Mouse (Mus musculus): ENCODE data around the gene Fam213a. TPM values are rescaled to one million over a fixed set of nuclear protein-coding genes. Genes with fewer than 3 reads are reported as not detected.

Gene Fam213a
- polyA plus RNA-seq, 1 experiment from 2014 or later, result 85.2 TPM

DNA sequence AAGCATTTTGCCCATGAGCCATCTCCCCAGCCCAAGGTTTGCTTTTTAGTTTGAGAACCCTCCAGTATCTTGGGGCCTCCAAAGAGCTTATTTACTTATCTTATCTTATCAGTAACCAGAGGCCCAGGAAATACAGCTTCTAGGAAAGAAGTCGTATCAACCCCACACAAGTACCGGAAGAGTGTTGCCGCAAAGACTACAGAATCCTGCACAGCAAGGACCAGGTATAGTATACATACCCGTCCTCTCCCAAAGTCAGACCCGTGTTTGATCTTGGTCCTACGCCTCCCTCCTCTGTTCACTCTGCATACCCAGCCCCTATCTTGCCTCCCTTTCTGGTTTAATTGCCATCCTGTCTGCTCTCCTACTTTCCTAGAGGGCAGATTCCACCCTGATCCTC, 21.1 kb downstream of the Fam213a start:
- Histone ChIP-seq H3K27me3 (replicated peaks; ENCODE audit: control insufficient read depth, insufficient read depth, low read length) (no peaks in the 10 kb centered on the region), H3K9ac (replicated peaks; ENCODE audit: low read depth, low read length) (no peak overlapping the region), H3K4me1 (replicated peaks; ENCODE audit: control insufficient read depth, insufficient read depth, low read length) (no peaks in the 10 kb centered on the region), H3K4me2 (ENCODE audit: low read length) (no peak overlapping the region), H3K27ac (ENCODE audit: low read length) (no peak overlapping the region), H3K4me3 (replicated peaks; ENCODE audit: low read length) (no peak overlapping the region), H3K9me3 (ENCODE audit: control insufficient read depth, low read length) (no peaks in the 10 kb centered on the region), H3K36me3 (ENCODE audit: control insufficient read depth, insufficient read depth) (peaks cover 5% of the 10 kb centered on the region)
- ATAC-seq, result no peak
- 85% methylated on average over 6 of the region's 6 CpGs for WGBS

DNA sequence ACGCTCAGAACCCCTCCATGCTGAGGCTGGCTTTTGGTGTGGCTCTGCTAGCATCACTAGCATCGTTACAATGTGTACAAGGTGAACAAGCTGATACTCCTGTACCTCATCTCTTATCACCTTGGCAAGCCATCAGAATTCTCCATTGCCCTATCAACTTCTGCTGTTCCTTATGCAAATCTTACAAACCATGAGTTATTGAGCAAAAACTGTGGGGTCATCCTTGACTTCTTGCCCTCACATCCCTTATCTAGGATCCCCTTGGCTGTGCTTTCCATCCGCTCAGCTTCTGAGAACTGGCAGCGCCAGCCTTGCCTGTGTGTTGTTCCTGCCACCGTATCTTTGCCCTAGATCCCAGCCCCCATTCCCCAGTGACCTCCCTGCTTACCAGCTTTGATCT, 24.8 kb downstream of the Fam213a start:
- Histone ChIP-seq H3K4me3 (replicated peaks; ENCODE audit: low read length) (no peak overlapping the region), H3K9me3 (ENCODE audit: control insufficient read depth, low read length) (no peaks in the 10 kb centered on the region), H3K27ac (ENCODE audit: low read length) (no peak overlapping the region), H3K4me1 (replicated peaks; ENCODE audit: control insufficient read depth, insufficient read depth, low read length) (no peaks in the 10 kb centered on the region), H3K9ac (replicated peaks; ENCODE audit: low read depth, low read length) (no peak overlapping the region), H3K36me3 (ENCODE audit: control insufficient read depth, insufficient read depth) (no peaks in the 10 kb centered on the region), H3K4me2 (ENCODE audit: low read length) (no peak overlapping the region), H3K27me3 (replicated peaks; ENCODE audit: control insufficient read depth, insufficient read depth, low read length) (no peaks in the 10 kb centered on the region)
- WGBS, result 91% methylated on average over 5 of the region's 5 CpGs
- ATAC-seq, result no peak

DNA sequence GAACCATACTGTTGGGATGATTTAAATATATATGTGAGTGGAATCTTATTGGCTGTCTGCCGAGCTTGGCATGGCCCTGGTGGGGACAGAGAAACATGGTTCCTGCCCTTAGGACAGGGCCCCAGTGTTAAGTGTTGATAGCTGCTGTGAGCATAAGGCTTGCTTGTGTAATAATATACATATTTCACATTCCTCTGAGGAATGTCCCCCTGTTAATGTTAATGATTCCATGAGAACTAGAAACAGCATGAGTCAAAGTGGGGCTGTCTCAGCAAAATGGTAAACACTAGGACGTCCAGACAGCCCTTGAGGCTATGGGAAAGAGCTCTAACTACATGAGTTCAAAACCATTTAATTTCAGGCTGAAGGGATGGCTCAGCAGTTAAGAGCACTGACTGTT, 26.4 kb downstream of the Fam213a start:
- H3K27ac ChIP-seq (ENCODE audit: low read length), result no peak overlapping the region
- no peak overlapping the region for H3K4me3 ChIP-seq (replicated peaks; ENCODE audit: low read length)
- WGBS, result 89% methylated on average over 2 of the region's 2 CpGs
- no peaks in the 10 kb centered on the region for H3K9me3 ChIP-seq (ENCODE audit: control insufficient read depth, low read length)
- H3K9ac ChIP-seq (replicated peaks; ENCODE audit: low read depth, low read length), result no peak overlapping the region
- H3K4me2 ChIP-seq (ENCODE audit: low read length), result no peak overlapping the region
- ATAC-seq, result no peak
- H3K36me3 ChIP-seq (ENCODE audit: control insufficient read depth, insufficient read depth), result no peaks in the 10 kb centered on the region
- no peaks in the 10 kb centered on the region for H3K4me1 ChIP-seq (replicated peaks; ENCODE audit: control insufficient read depth, insufficient read depth, low read length)
- no peaks in the 10 kb centered on the region for H3K27me3 ChIP-seq (replicated peaks; ENCODE audit: control insufficient read depth, insufficient read depth, low read length)

DNA sequence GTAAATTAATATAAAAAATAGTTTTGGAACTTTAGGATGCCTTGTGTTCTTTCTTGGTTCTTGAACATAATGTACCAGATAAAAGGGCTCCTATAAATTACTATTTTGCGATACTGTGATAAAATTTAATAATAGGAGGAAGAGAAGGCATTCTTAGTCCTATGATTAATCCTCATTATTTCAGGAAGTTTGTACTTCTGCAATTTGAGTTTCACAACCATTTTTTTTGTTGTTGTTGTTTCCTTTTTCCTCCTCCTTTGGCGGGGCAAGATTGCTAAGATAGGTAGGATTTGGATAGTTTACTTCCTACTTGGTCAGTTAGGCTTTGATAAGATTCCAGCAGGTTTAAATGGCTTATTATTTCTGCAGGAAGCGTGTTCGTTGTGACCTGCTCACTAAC, 28.0 kb downstream of the Fam213a start:
- H3K27me3 ChIP-seq (replicated peaks; ENCODE audit: control insufficient read depth, insufficient read depth, low read length), result no peaks in the 10 kb centered on the region
- H3K36me3 ChIP-seq (ENCODE audit: control insufficient read depth, insufficient read depth), result no peaks in the 10 kb centered on the region
- WGBS, result 78% methylated on average over 4 of the region's 4 CpGs
- H3K9me3 ChIP-seq (ENCODE audit: control insufficient read depth, low read length), result no peaks in the 10 kb centered on the region
- no peak overlapping the region for H3K9ac ChIP-seq (replicated peaks; ENCODE audit: low read depth, low read length)
- H3K4me1 ChIP-seq (replicated peaks; ENCODE audit: control insufficient read depth, insufficient read depth, low read length), result no peaks in the 10 kb centered on the region
- H3K27ac ChIP-seq (ENCODE audit: low read length), result no peak overlapping the region
- no peak overlapping the region for H3K4me3 ChIP-seq (replicated peaks; ENCODE audit: low read length)
- ATAC-seq, result no peak
- H3K4me2 ChIP-seq (ENCODE audit: low read length), result no peak overlapping the region

DNA sequence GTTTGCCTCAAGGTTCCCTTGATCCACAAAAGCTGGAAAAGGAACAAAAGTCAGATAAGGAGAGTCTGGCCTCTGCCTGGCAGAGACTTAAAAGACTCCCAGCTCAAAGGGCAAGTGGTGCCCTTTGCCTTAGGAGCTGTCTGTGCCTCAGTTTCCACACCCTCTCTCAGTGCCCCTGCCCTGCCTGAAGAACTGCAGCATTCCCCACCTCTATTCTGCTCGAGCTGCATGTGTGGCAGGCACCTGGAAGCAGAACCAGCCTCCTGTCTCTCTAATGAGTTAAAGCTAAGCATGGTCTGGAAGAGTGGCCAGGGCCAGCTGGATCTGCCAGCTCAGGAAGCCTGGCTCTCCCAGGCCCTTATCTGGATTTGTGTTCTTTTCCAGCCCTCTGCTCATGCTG, 33.9 kb downstream of the Fam213a start:
- no peaks in the 10 kb centered on the region for H3K4me1 ChIP-seq (replicated peaks; ENCODE audit: control insufficient read depth, insufficient read depth, low read length)
- 74% methylated on average over 1 of the region's 1 CpGs for WGBS
- no peak for ATAC-seq
- H3K4me3 ChIP-seq (replicated peaks; ENCODE audit: low read length), result no peak overlapping the region
- H3K9ac ChIP-seq (replicated peaks; ENCODE audit: low read depth, low read length), result no peak overlapping the region
- H3K27me3 ChIP-seq (replicated peaks; ENCODE audit: control insufficient read depth, insufficient read depth, low read length), result no peaks in the 10 kb centered on the region
- H3K36me3 ChIP-seq (ENCODE audit: control insufficient read depth, insufficient read depth), result no peaks in the 10 kb centered on the region
- H3K4me2 ChIP-seq (ENCODE audit: low read length), result no peak overlapping the region
- H3K27ac ChIP-seq (ENCODE audit: low read length), result no peak overlapping the region
- no peaks in the 10 kb centered on the region for H3K9me3 ChIP-seq (ENCODE audit: control insufficient read depth, low read length)

DNA sequence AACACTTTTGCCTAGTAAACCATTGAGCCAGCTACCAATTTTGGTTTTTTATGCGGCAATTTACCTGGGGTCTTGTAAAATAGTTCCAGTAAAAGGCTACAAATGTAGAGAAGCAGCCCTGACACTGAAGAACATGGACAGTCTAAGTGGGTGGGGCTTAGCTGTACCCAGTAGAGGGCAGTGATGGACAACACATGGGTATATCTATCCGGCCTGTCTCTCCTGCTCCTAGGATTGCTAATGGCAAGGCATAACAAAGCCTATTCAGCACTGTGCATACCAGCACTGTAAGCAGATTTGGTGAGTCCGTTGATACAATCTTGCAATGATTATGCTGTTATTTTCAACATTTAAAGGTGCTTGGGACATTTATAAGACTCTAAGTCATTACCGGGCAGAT, 34.6 kb downstream of the Fam213a start:
- Histone ChIP-seq H3K4me2 (ENCODE audit: low read length) (no peak overlapping the region), H3K36me3 (ENCODE audit: control insufficient read depth, insufficient read depth) (no peaks in the 10 kb centered on the region), H3K27me3 (replicated peaks; ENCODE audit: control insufficient read depth, insufficient read depth, low read length) (no peaks in the 10 kb centered on the region), H3K9ac (replicated peaks; ENCODE audit: low read depth, low read length) (no peak overlapping the region), H3K9me3 (ENCODE audit: control insufficient read depth, low read length) (no peaks in the 10 kb centered on the region), H3K4me1 (replicated peaks; ENCODE audit: control insufficient read depth, insufficient read depth, low read length) (no peaks in the 10 kb centered on the region), H3K4me3 (replicated peaks; ENCODE audit: low read length) (no peak overlapping the region), H3K27ac (ENCODE audit: low read length) (no peak overlapping the region)
- ATAC-seq, result peak; percentile 54; the same call in 1 of the 2 replicates
- 47% methylated on average over 4 of the region's 4 CpGs for WGBS

DNA sequence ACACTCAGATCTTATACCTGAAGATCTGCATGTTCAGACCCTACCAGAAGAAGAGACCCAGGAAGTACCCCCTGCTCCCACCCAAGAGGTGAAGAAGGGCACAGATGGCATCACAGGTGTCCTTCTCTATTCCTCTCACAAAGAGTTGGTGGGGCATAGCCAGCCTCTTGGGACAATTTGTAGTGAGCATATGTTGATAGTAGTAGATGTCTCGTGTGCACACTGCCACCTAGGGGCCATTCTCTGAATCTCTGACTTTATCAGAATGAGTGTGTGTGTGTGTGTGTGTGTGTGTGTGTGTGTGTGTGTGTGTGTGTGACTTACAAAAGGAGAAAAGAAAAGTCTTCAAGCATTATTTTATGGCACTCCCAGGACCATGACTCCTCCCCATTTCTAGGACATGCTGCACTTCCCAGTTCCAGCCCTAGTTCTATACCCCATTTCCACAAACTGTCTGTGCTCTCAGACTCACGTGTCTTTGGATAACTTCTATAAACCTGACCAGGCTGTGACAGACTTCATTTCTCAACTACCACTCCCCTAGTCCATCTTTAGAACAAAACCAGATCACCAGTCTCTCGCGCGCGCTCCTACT, 38.4 kb downstream of the Fam213a start:
- 74% methylated on average over 6 of the region's 6 CpGs for WGBS
- ATAC-seq, result peak; percentile 84
- Histone ChIP-seq H3K9ac (replicated peaks; ENCODE audit: low read depth, low read length) (no peak overlapping the region), H3K4me3 (replicated peaks; ENCODE audit: low read length) (no peak overlapping the region), H3K4me2 (ENCODE audit: low read length) (no peak overlapping the region), H3K27me3 (replicated peaks; ENCODE audit: control insufficient read depth, insufficient read depth, low read length) (no peaks in the 10 kb centered on the region), H3K36me3 (ENCODE audit: control insufficient read depth, insufficient read depth) (no peaks in the 10 kb centered on the region), H3K27ac (ENCODE audit: low read length) (no peak overlapping the region), H3K9me3 (ENCODE audit: control insufficient read depth, low read length) (no peaks in the 10 kb centered on the region), H3K4me1 (replicated peaks; ENCODE audit: control insufficient read depth, insufficient read depth, low read length) (no peaks in the 10 kb centered on the region)

DNA sequence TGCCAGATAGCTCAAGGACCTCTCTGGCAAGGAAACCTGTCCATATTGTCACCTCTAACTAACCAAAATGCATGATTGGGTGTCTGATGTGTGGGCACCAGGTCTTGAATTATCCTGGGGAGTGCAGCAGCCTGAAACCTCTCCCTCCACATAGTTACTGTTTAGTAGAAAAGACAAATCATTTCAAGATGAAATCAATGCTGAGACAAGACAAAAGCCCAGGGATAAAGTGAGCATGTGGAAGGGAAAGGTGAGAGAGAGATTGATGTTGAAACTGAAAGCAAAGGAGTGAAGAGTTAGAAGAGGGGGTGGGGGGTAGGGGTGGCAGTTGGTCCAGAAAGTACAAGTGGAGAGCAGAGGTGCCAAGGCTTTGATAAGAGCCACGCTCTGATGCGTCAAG, 45.5 kb downstream of the Fam213a start:
- 86% methylated on average over 2 of the region's 2 CpGs for WGBS
- ATAC-seq, result no peak
- Histone ChIP-seq H3K4me3 (replicated peaks; ENCODE audit: low read length) (no peak overlapping the region), H3K4me1 (replicated peaks; ENCODE audit: control insufficient read depth, insufficient read depth, low read length) (peaks cover 27% of the 10 kb centered on the region), H3K9ac (replicated peaks; ENCODE audit: low read depth, low read length) (no peak overlapping the region), H3K27me3 (replicated peaks; ENCODE audit: control insufficient read depth, insufficient read depth, low read length) (no peaks in the 10 kb centered on the region), H3K9me3 (ENCODE audit: control insufficient read depth, low read length) (no peaks in the 10 kb centered on the region), H3K4me2 (ENCODE audit: low read length) (no peak overlapping the region), H3K36me3 (ENCODE audit: control insufficient read depth, insufficient read depth) (no peaks in the 10 kb centered on the region), H3K27ac (ENCODE audit: low read length) (no peak overlapping the region)

DNA sequence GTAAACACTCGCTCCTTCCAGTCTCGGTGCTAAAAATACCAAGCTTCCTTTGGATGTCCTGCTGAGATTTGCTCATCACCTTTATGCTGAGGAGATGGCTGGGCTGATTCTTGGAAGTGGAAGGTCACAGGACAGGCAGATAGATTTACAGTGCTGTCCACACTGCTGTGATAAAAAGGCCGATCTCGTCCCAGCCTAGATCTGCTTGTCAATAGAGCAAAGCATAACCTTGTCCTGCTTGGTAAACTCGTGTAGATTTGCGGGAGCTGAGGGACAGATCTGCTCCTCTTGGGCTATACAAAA, 46.0 kb downstream of the Fam213a start:
- Histone ChIP-seq H3K9ac (replicated peaks; ENCODE audit: low read depth, low read length) (peak overlapping the region; percentile 65), H3K9me3 (ENCODE audit: control insufficient read depth, low read length) (no peaks in the 10 kb centered on the region), H3K27ac (ENCODE audit: low read length) (peak overlapping the region; percentile 84), H3K4me1 (replicated peaks; ENCODE audit: control insufficient read depth, insufficient read depth, low read length) (peaks cover 31% of the 10 kb centered on the region), H3K36me3 (ENCODE audit: control insufficient read depth, insufficient read depth) (no peaks in the 10 kb centered on the region), H3K27me3 (replicated peaks; ENCODE audit: control insufficient read depth, insufficient read depth, low read length) (no peaks in the 10 kb centered on the region), H3K4me3 (replicated peaks; ENCODE audit: low read length) (peak overlapping the region; percentile 71), H3K4me2 (ENCODE audit: low read length) (peak overlapping the region; percentile 74)
- WGBS, result 3% methylated on average over 6 of the region's 6 CpGs
- no peak for ATAC-seq

Measured in forebrain, embryonic 16.5 days (tissue).